Mouse (Mus musculus) spleen, adult 2 months (tissue): ENCODE results near the gene Ppp2r1b. TPM values are rescaled to one million over a fixed set of nuclear protein-coding genes. Genes with fewer than 3 reads are reported as not detected.

ENCODE experiments used
- DNase-seq, 2 experiments: peaks; one replicate each; pipeline versions ENCODE4 v3.0.0 to v3.0.0-alpha.2; 2012 to 2021; ENCODE audit warnings: low spot score in 2 of 2, low read depth in 1 of 2
- H3K27ac ChIP-seq: fragments of 200-500 bp; 2 replicates; pipeline ENCODE4 v1.5.1; 2012; ENCODE audit warnings: low read length, inconsistent platforms; ENCODE audit not compliant: insufficient read depth
- H3K27me3 ChIP-seq: fragments of 200-500 bp; 2 replicates; pipeline ENCODE4 v1.6.1; 2012; ENCODE audit warnings: mild to moderate bottlenecking, moderate library complexity, low read length, inconsistent platforms; ENCODE audit not compliant: control insufficient read depth, insufficient read depth
- H3K36me3 ChIP-seq: fragments of 200-500 bp; 2 replicates; pipeline ENCODE4 v1.6.1; 2012; ENCODE audit warnings: mild to moderate bottlenecking, low read length, inconsistent platforms; ENCODE audit not compliant: control insufficient read depth, insufficient read depth
- H3K4me1 ChIP-seq: fragments of 200-500 bp; 2 replicates; pipeline ENCODE4 v1.6.1; 2011; ENCODE audit warnings: inconsistent platforms; ENCODE audit not compliant: control insufficient read depth, insufficient read depth, insufficient read length
- H3K4me3 ChIP-seq: fragments of 200-500 bp; 2 replicates; pipeline ENCODE4 v1.5.1; 2011; ENCODE audit warnings: mild to moderate bottlenecking, inconsistent platforms; ENCODE audit not compliant: insufficient read depth, insufficient read length; ENCODE audit errors: extremely low read depth
- CTCF ChIP-seq: fragments of 200-500 bp; IDR thresholded peaks from 2 replicates; pipeline ENCODE4 v1.5.1; 2011; ENCODE audit warnings: mild to moderate bottlenecking, inconsistent platforms; ENCODE audit not compliant: insufficient read depth, insufficient read length, insufficient replicate concordance; ENCODE audit errors: extremely low read depth
- POLR2A ChIP-seq: fragments of 200-500 bp; IDR thresholded peaks from 2 replicates; pipeline ENCODE4 v1.6.1; 2011; ENCODE audit warnings: low read depth, low read length, inconsistent platforms
- WGBS: fragments of 180-500 bp; shearing (Covaris S2); methylation state at CpG from one replicate; pipeline ENCODE4 v1.1.7; 2018; 5-methylcytosine and 5-hydroxymethylcytosine counted together
- polyA plus RNA-seq: library from polyadenylated mRNA; depleted of rRNA; stranded (reverse); fragments of >200 nt; gene quantifications from 2 replicates; pipeline ENCODE4 v1.2.3, GENCODE M21; 2012

Ppp2r1b gene
- polyA plus RNA-seq, 1 experiment: 10.2 TPM

GRCm38 (mm10) chr9:50809146-50809545 is 36.0 kb upstream of the Ppp2r1b start:
- no peak for DNase-seq
- no peaks in the 10 kb centered on the region for H3K27me3 ChIP-seq
- WGBS: 98% methylated on average over 13 of the region's 13 CpGs
- TF ChIP-seq POLR2A (no peak), CTCF (no peak)
- no peak overlapping the region for H3K27ac ChIP-seq
- peaks cover 19% of the 10 kb centered on the region for H3K36me3 ChIP-seq
- no peaks in the 10 kb centered on the region for H3K4me1 ChIP-seq
- H3K4me3 ChIP-seq: no peak overlapping the region

DNA sequence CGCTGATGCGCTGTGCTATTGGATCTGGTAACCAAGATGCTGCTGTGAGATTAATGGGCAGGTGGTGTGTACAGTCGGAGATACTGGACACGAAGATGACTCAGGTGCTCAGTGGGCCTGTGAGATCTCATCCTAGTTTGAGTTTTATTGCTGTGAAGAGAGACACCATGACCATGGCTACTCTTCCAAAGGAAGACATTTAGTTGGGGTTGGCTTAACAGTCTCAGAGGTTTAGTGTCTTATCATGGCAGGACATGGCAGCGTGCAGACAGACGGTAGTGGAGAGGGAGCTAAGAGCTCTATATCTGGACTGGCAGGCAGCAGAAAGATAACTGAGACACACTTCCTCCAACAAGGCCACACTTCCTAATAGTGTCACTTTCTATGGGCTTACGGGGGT is 33.9 kb upstream of the Ppp2r1b start:
- peaks cover 18% of the 10 kb centered on the region for H3K36me3 ChIP-seq

DNA sequence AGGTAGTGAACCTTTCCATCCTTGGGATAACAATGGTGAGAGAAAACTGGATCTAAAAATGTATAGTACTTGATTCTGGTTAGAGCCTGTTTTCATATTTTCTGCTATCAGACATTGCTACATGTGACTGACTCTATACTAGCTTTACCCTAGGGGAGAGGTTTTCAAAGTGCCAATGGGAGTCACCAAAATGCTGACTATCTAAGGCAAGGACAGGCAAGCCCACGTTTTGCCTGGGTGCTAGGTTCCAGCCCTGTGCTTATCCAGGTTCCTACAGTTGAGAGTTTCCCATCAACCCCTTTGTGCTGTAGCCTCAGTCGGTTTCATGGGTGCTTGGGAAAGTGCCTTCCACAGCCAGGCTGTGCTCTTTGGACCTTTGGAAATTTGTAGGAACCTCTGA is 33.4 kb upstream of the Ppp2r1b start:
- no peak overlapping the region for H3K4me3 ChIP-seq
- no peaks in the 10 kb centered on the region for H3K4me1 ChIP-seq
- H3K27ac ChIP-seq: peak overlapping the region; percentile 19; the same call in 1 of the 2 replicates
- no peak for DNase-seq
- peaks cover 16% of the 10 kb centered on the region for H3K36me3 ChIP-seq
- TF ChIP-seq CTCF: no peak
- TF ChIP-seq POLR2A: no peak
- 80% methylated on average over 2 of the region's 2 CpGs for WGBS
- no peaks in the 10 kb centered on the region for H3K27me3 ChIP-seq

More for the DNA sequence above, 33.9 kb upstream of the Ppp2r1b start:
- no peaks in the 10 kb centered on the region for H3K27me3 ChIP-seq
- H3K4me1 ChIP-seq: no peaks in the 10 kb centered on the region
- no peak for TF ChIP-seq CTCF
- no peak for TF ChIP-seq POLR2A
- H3K27ac ChIP-seq: no peak overlapping the region; the same call in 1 of the 2 replicates
- no peak for DNase-seq
- WGBS: 83% methylated on average over 7 of the region's 7 CpGs
- no peak overlapping the region for H3K4me3 ChIP-seq

GRCm38 (mm10) chr9:50813796-50814195 is 31.3 kb upstream of the Ppp2r1b start:
- H3K4me1 ChIP-seq: no peaks in the 10 kb centered on the region
- H3K36me3 ChIP-seq: peaks cover 10% of the 10 kb centered on the region
- no peak overlapping the region for H3K27ac ChIP-seq
- no peak for DNase-seq
- H3K4me3 ChIP-seq: no peak overlapping the region
- WGBS: 89% methylated on average over 5 of the region's 5 CpGs
- H3K27me3 ChIP-seq: no peaks in the 10 kb centered on the region
- TF ChIP-seq CTCF (no peak), POLR2A (no peak)

GRCm38 (mm10) chr9:50815666-50816065 is 29.4 kb upstream of the Ppp2r1b start:
- H3K36me3 ChIP-seq: peaks cover 7% of the 10 kb centered on the region
- DNase-seq: no peak
- WGBS: 27% methylated on average over 4 of the region's 4 CpGs
- TF ChIP-seq POLR2A (no peak), CTCF (no peak)
- no peak overlapping the region for H3K27ac ChIP-seq
- H3K4me1 ChIP-seq: no peaks in the 10 kb centered on the region
- no peak overlapping the region for H3K4me3 ChIP-seq
- no peaks in the 10 kb centered on the region for H3K27me3 ChIP-seq

DNA sequence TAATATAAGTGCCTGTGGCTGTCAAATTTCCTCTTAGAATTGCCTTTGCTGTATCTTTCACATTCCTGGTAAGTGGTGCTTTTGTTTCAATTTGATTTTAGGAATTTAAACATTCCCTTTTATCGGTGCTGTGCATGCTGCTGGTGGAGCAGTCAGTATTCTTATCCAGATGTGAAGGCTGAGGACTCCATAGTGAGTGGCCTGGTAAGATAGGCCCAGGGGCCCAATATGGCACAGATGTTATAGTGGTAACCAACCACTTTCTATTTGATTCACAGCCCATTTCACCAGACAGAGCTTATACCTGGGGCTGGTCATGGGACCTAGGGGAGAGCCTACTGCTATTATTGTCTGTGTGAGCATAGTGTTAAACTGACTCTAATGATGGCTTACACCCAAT is 28.6 kb upstream of the Ppp2r1b start:
- H3K4me3 ChIP-seq: no peak overlapping the region
- WGBS: 90% methylated on average over 1 of the region's 1 CpGs
- no peaks in the 10 kb centered on the region for H3K27me3 ChIP-seq
- H3K36me3 ChIP-seq: peaks cover 7% of the 10 kb centered on the region
- TF ChIP-seq CTCF (no peak), POLR2A (no peak)
- H3K27ac ChIP-seq: no peak overlapping the region
- no peaks in the 10 kb centered on the region for H3K4me1 ChIP-seq
- no peak for DNase-seq

DNA sequence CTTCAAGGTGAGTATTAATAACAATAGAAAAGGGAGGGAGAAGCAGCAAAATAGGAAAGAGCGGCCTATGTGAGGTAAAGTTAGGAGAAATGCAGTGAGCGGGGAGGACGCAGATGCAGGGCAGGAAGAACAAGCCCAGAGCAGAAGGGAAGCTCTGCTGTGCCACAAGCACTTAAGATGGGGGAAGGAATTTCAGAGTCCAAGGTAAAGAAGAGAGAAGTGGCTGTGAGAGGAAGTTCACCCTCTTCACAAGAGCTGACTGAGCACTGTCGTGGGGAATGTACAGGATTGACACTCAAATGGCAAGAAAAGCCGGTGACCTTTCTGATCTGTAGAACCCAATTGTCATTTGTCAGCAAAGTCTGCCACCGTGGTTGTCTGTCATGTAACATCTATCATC is 27.1 kb upstream of the Ppp2r1b start:
- no peak for TF ChIP-seq POLR2A
- TF ChIP-seq CTCF: no peak
- no peak for DNase-seq
- no peaks in the 10 kb centered on the region for H3K27me3 ChIP-seq
- no peak overlapping the region for H3K27ac ChIP-seq
- 54% methylated on average over 6 of the region's 6 CpGs for WGBS
- no peaks in the 10 kb centered on the region for H3K4me1 ChIP-seq
- no peak overlapping the region for H3K4me3 ChIP-seq
- H3K36me3 ChIP-seq: peaks cover 7% of the 10 kb centered on the region
